Mouse (Mus musculus) skeletal muscle tissue, postnatal 0 days (tissue): ENCODE results near the gene Psg21. TPM values are rescaled to one million over a fixed set of nuclear protein-coding genes. Genes with fewer than 3 reads are reported as not detected.

Experiments used
- polyA plus RNA-seq: library from polyadenylated mRNA; unstranded; fragments of >200 nt; fragmentation: Nextera tagmentation; extraction: Ambion mirVana; gene quantifications from 2 replicates; pipeline ENCODE4 v1.2.1, GENCODE M21; 2015

Gene Psg21
- polyA plus RNA-seq = not detected in 2 replicates

DNA sequence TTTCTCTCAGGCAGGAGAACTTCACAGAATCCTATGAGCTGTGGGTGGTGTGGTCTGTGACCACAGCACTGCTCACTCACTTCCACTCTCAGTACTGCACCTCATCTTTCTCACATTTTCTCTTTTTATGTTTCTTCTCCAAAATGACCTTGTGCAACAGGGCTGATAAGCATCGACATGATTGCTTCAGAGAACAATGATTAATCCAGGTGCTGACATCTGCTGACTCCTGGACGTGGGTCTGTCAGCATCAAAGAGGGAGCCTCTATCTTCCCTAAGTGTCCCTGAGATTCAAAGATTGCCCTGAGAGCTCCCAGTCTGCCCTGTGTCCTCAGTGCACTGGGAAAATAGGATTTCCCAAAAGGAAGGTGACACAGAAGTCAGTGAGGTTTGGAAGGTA, at the start of gene Psg21:
Gene Psg21 (minus strand): TSS at position 101 of the 400 bp plus-strand sequence.

DNA sequence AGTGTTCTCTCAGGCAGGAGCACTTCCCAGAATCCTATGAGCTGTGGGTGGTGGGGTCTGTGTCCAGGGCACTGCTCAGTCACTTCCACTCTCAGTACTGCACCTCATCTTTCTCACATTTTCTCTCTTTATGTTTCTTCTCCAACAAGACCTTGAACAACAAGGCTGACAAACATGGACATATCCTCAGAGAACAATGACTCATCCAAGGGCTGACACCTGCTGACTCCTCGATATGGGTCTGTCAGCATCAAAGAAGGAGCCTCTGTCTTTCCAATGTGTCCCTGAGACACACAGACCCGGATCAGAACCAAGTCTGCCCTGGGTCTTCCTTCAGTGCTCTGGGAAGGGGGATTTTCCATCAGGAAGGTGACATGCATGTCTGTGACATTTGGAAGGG, 29.6 kb upstream of the Psg21 start, which contains the start of gene Psg20:
Gene Psg20 (minus strand): TSS at position 101 of the 400 bp plus-strand sequence.

GRCm38 (mm10) chr7:18616401-18616800, 40.1 kb downstream of the Psg21 start, which contains the start of gene Psg23:
Gene Psg23 (minus strand): TSS chr7:18616501.

Other genes starting within 250 kb of the Psg21 start
- not detected in 2 replicates for gene Psg28, start 224.7 kb downstream of the Psg21 start, polyA plus RNA-seq
- not detected in 2 replicates for gene Psg26, start 172.5 kb downstream of the Psg21 start, polyA plus RNA-seq
- gene Psg25, start 124.5 kb downstream of the Psg21 start, polyA plus RNA-seq = not detected in 2 replicates
- not detected in 2 replicates for gene Psg27, start 89.4 kb downstream of the Psg21 start, polyA plus RNA-seq
- not detected in 2 replicates for gene Psg23, start 40.2 kb downstream of the Psg21 start, polyA plus RNA-seq
- not detected in 2 replicates for gene Psg20, start 29.5 kb upstream of the Psg21 start, polyA plus RNA-seq
- not detected in 2 replicates for gene Psg22, start 61.4 kb upstream of the Psg21 start, polyA plus RNA-seq
- gene Psg19, start 141.8 kb upstream of the Psg21 start, polyA plus RNA-seq = not detected in 2 replicates
- gene Psg17, start 164.9 kb upstream of the Psg21 start, polyA plus RNA-seq = not detected in 2 replicates
- 0.94 and 1.0 TPM in 2 replicates for gene Mill2, start 183.2 kb upstream of the Psg21 start, polyA plus RNA-seq
- 1.4 and 1.9 TPM in 2 replicates for gene Pglyrp1, start 214.6 kb upstream of the Psg21 start, polyA plus RNA-seq